Mouse (Mus musculus): ENCODE measurements around the gene Pak3. TPM values are rescaled to one million over a fixed set of nuclear protein-coding genes. Genes with fewer than 3 reads are reported as not detected.

Gene Pak3
- 7.1 and 9.3 TPM in 2 replicates for polyA plus RNA-seq (2015; fragmentation: Nextera tagmentation; extraction: Ambion mirVana)

DNA sequence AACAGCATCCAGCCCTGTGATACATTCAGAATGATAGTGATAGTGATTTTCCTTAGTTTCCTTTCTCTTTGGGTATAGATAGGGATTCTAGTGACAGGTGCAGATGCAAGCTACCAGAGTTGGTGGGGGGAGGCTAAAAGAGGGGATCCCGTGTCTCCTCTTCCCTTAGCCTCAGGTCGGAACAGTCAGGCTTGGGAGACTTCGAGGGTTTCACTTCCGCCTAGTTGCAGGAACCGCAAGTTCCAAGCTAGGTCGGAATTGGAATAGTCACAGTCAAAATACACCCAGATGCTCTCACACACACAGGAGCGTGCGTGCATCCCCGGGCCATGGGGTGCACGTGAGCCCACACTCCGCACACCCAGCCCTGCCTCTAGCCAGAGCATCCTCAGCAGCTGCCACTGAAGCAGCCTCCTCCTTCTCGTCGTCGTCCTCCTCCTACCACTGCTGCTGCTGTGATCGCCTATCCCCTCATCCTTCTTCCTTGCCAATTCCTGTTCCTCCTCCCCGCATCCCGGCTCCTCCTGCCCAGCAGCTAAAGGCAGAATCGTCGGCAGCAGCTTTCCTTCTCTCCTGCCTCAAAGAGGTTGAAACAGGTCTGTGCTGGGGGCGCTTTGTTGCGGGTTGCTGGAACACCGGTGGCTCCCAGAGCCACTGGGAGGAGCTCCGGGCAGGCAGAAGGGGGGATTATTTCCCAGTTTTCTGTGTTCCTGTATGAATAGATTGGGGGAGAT, at the start of gene Pak3:
Gene Pak3 (plus strand): TSS at position 424 of the 734 bp plus-strand sequence.

DNA sequence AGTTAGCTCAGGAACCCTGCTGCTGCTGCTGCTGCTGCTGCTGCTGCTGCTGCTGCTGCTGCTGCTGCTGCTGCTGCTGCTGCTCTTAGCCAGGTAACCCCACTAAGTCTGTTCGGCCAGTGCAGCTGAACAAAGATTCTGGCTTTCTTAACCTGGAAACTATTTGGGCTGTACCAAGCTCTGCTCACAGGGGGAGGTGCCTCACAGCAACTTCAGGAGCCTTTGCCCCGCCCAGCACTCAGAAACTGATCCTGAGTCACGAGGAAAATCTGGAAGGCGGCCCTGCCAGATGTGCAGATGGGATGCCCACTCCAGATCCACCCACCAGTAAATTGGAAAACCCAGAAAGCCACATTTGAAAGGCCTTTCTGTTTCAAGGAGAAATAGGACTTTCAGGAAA, 308.8 kb downstream of the Pak3 start, which contains the start of gene Capn6:
Gene Capn6 (minus strand): TSS at position 203 of the 400 bp plus-strand sequence.

Small RNA genes within 50 kb of the gene (microRNA-seq; reads per million reads assigned to microRNA genes)
- gene Gm47298: 0 reads per million in 2 experiments

Other genes starting within 250 kb of the Pak3 start
- 10.7 and 15.5 TPM in 2 replicates for gene Chrdl1, start 124.3 kb upstream of the Pak3 start, polyA plus RNA-seq (2015; fragmentation: Nextera tagmentation; extraction: Ambion mirVana)

All from skeletal muscle tissue, postnatal 0 days (tissue).